In genomic region chr19:57161010-57161660, GRCm38 (mm10) we compare ENCODE assay signal across 8 mouse cellular contexts.
DNase-seq lines count a peak whose midpoint lies in the region; ATAC-seq and TF ChIP-seq lines count a peak whose summit lies in the region.

No protein-coding gene starts in this region.

- peaks cover 36% of the 10 kb centered on the region for H3K4me1 ChIP-seq in cerebellum, adult 2 months (ENCODE audit: control insufficient read depth, insufficient read depth, low read length)
- no peaks in the 10 kb centered on the region for H3K4me1 ChIP-seq in hindbrain, embryonic 14.5 days (replicated peaks; ENCODE audit: control insufficient read depth, insufficient read depth, low read length)

- no peak for ATAC-seq in hindbrain, embryonic 14.5 days (ENCODE audit: low FRiP score)

- no peak overlapping the region for H3K4me2 ChIP-seq in hindbrain, embryonic 14.5 days (replicated peaks)

- H3K27ac ChIP-seq in cerebellum, adult 2 months (ENCODE audit: insufficient read depth, low read length) = no peak overlapping the region
- no peak overlapping the region for H3K27ac ChIP-seq in hindbrain, embryonic 14.5 days

- peak; percentile 66 for TF ChIP-seq CTCF in cerebellum, adult 2 months (IDR thresholded peaks at IDR 0.05; ENCODE audit: borderline replicate concordance, insufficient read depth, low read depth, low read length)

- H3K9ac ChIP-seq in hindbrain, embryonic 14.5 days = no peak overlapping the region

- 54% methylated on average over 7 of the region's 7 CpGs for WGBS in cerebellum, adult 2 months
- 69% methylated on average over 7 of the region's 7 CpGs for WGBS in hindbrain, embryonic 14.5 days

- TF ChIP-seq POLR2A in cerebellum, adult 2 months (IDR thresholded peaks at IDR 0.05; ENCODE audit: borderline replicate concordance, insufficient read depth, low read length) = no peak

- H3K36me3 ChIP-seq in hindbrain, embryonic 14.5 days (replicated peaks; ENCODE audit: control insufficient read depth, insufficient read depth) = no peaks in the 10 kb centered on the region

- intact Hi-C loops in heart, postnatal 25 days (cut with DNase I) = loop anchor here (2.0 to 5.0 kb wide), 2 partner anchors 22 to 96 kb away; no protein-coding TSS in a partner anchor

- H3K27me3 ChIP-seq in cerebellum, adult 2 months (ENCODE audit: control insufficient read depth, insufficient read depth, low read length) = no peaks in the 10 kb centered on the region
- H3K27me3 ChIP-seq in hindbrain, embryonic 14.5 days (ENCODE audit: control insufficient read depth, insufficient read depth, low read length) = no peaks in the 10 kb centered on the region

- no peak overlapping the region for H3K4me3 ChIP-seq in cerebellum, adult 2 months (replicated peaks; ENCODE audit: insufficient read depth, low read depth, low read length)
- no peak overlapping the region for H3K4me3 ChIP-seq in hindbrain, embryonic 14.5 days (replicated peaks; ENCODE audit: low read length)

- DNase-seq in heart, adult 11 months = peak; percentile 93
- DNase-seq in heart, postnatal 25 days (ENCODE audit: low spot score) = no peak
- DNase-seq in thymus, postnatal 14 days = peak; percentile 66
- no peak for DNase-seq in thymus, postnatal 0 days (ENCODE audit: low spot score)
- peak; percentile 67 to 79 for DNase-seq in cerebellum, adult 2 months
- DNase-seq in heart, postnatal 4 days = peak; percentile 62
- peak; percentile 73 for DNase-seq in lung, postnatal 14 days
- no peak for DNase-seq in hindbrain, embryonic 14.5 days (ENCODE audit: low spot score)

- no peaks in the 10 kb centered on the region for H3K9me3 ChIP-seq in hindbrain, embryonic 14.5 days (ENCODE audit: control insufficient read depth, low read length)

Comparison
In these comparisons a context has a peak if more than half of its experiments do, and no peak if none do; other contexts are left out.
1. DNase-seq: peak in heart, adult 11 months (single experiment), thymus, postnatal 14 days (single experiment), cerebellum, adult 2 months (2 of 2), heart, postnatal 4 days (single experiment) and lung, postnatal 14 days (single experiment); none in heart, postnatal 25 days (single experiment), thymus, postnatal 0 days (single experiment) and hindbrain, embryonic 14.5 days (single experiment).